ENCODE assay signal across 26 mouse cellular contexts in the genomic region with DNA sequence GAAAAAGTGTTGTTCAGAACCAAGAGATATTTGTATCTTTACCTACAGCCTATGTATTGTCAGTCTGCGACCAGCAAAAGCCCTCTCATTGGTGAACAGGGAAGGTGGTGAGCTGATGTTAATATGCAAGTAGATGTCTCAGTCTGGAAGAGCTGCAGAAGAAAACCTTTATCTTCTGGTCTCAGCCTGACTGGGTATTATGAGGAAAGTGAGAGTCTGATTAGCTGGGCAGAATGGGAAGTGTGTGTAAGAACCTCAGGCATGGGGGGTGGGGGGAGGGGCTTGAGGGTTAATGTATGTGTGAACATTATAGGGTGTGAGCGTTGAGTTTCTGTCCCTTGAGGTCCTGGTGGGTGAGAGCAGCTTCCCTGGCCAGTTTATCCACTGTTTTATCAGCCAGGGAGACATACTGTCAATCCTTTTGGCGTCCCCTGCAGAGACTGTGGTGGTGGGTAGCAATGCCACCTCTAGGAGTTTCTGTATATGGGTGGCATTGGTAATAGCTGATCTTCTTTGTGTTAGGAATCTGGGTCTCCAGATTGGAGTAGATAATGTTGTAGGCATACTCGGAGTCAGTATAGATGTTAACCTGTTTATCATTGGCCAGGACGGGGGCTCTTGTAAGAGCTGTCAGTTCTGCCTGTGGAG. TPM values are rescaled to one million over a fixed set of nuclear protein-coding genes. Genes with fewer than 3 reads are reported as not detected.
DNase-seq lines count a peak whose midpoint lies in the region; ATAC-seq and TF ChIP-seq lines count a peak whose summit lies in the region.
"Had no signal": no experiment of that assay in that cellular context is flagged by ENCODE, and none has a peak within 500 bp of the region (broad histone marks: within the 10 kb centered on the region; RNA-seq: fewer than 3 reads in every experiment).

No protein-coding gene starts in this region.

- intact Hi-C loops in heart, postnatal 10 days (cut with DNase I): loop anchor here (1.0 to 2.0 kb wide), 2 partner anchors 38 to 84 kb away; no protein-coding TSS in a partner anchor

- no peaks in the 10 kb centered on the region for H3K27me3 ChIP-seq in liver, embryonic 13.5 days
- H3K27me3 ChIP-seq in forebrain, postnatal 0 days (ENCODE audit: insufficient read depth, low read length): no peaks in the 10 kb centered on the region
- H3K27me3 ChIP-seq: forebrain, embryonic 15.5 days; heart, embryonic 15.5 days; hindbrain, embryonic 12.5 days; limb, embryonic 12.5 days; midbrain, embryonic 13.5 days; neural tube, embryonic 12.5 days had no signal

- H3K9me3 ChIP-seq in liver, embryonic 13.5 days (replicated peaks): no peaks in the 10 kb centered on the region
- H3K9me3 ChIP-seq in forebrain, postnatal 0 days (ENCODE audit: low read length): no peaks in the 10 kb centered on the region
- H3K9me3 ChIP-seq: forebrain, embryonic 15.5 days; heart, embryonic 15.5 days; hindbrain, embryonic 12.5 days; limb, embryonic 12.5 days; midbrain, embryonic 13.5 days; neural tube, embryonic 12.5 days had no signal

- peak overlapping the region; percentile 50 for H3K9ac ChIP-seq in liver, embryonic 13.5 days
- H3K9ac ChIP-seq in forebrain, postnatal 0 days: no peak overlapping the region
- H3K9ac ChIP-seq: forebrain, embryonic 15.5 days; heart, embryonic 15.5 days; hindbrain, embryonic 12.5 days; limb, embryonic 12.5 days; lung, embryonic 14.5 days; midbrain, embryonic 13.5 days; neural tube, embryonic 12.5 days had no signal

- peak overlapping the region; percentile 86 for H3K27ac ChIP-seq in liver, embryonic 13.5 days
- H3K27ac ChIP-seq in forebrain, postnatal 0 days (ENCODE audit: low read depth, low read length): no peak overlapping the region
- H3K27ac ChIP-seq: forebrain, embryonic 15.5 days; heart, embryonic 15.5 days; hindbrain, embryonic 12.5 days; layer of hippocampus, adult 2 months; limb, embryonic 12.5 days; midbrain, embryonic 13.5 days; neural tube, embryonic 12.5 days had no signal

- WGBS in liver, embryonic 13.5 days (ENCODE audit: insufficient replicate concordance): 26% methylated on average over 5 of the region's 5 CpGs
- WGBS in forebrain, postnatal 0 days: 94% methylated on average over 5 of the region's 5 CpGs

- H3K4me3 ChIP-seq in liver, embryonic 13.5 days (replicated peaks): peak overlapping the region; percentile 25; the same call in 1 of the 2 replicates
- no peak overlapping the region for H3K4me3 ChIP-seq in forebrain, postnatal 0 days (ENCODE audit: low read depth, low read length)
- H3K4me3 ChIP-seq: forebrain, embryonic 15.5 days; heart, embryonic 15.5 days; hindbrain, embryonic 12.5 days; layer of hippocampus, adult 2 months; limb, embryonic 12.5 days; midbrain, embryonic 13.5 days; neural tube, embryonic 12.5 days had no signal

- H3K36me3 ChIP-seq in liver, embryonic 13.5 days: no peaks in the 10 kb centered on the region
- no peaks in the 10 kb centered on the region for H3K36me3 ChIP-seq in forebrain, postnatal 0 days (ENCODE audit: insufficient read depth)
- H3K36me3 ChIP-seq: forebrain, embryonic 15.5 days; heart, embryonic 15.5 days; hindbrain, embryonic 12.5 days; limb, embryonic 12.5 days; midbrain, embryonic 13.5 days; neural tube, embryonic 12.5 days had no signal

- DNase-seq in heart, adult 11 months: peak; percentile 43
- no peak for DNase-seq in heart, postnatal 10 days
- DNase-seq in liver, embryonic 13.5 days: no peak
- no peak for DNase-seq in spleen, adult 18-20 months
- no peak for DNase-seq in forebrain, postnatal 0 days
- DNase-seq in kidney, adult 9 months: no peak
- DNase-seq: adrenal gland, postnatal 36 days; cerebellum, adult 2 months; kidney, adult 2 months; kidney, postnatal 14 days; lung, embryonic 14.5 days; lung, postnatal 4 days; right cerebral cortex, adult 18-20 months; thymus, postnatal 14 days had no signal

- peaks cover 53% of the 10 kb centered on the region for H3K4me1 ChIP-seq in liver, embryonic 13.5 days (replicated peaks)
- H3K4me1 ChIP-seq in forebrain, postnatal 0 days (ENCODE audit: insufficient read depth): no peaks in the 10 kb centered on the region
- H3K4me1 ChIP-seq: forebrain, embryonic 15.5 days; hindbrain, embryonic 12.5 days; limb, embryonic 12.5 days; midbrain, embryonic 13.5 days; neural tube, embryonic 12.5 days had no signal

- no peak for TF ChIP-seq CTCF in forebrain, postnatal 0 days (IDR thresholded peaks at IDR 0.05; ENCODE audit: low read depth)

- peak overlapping the region; percentile 54 for H3K4me2 ChIP-seq in liver, embryonic 13.5 days
- no peak overlapping the region for H3K4me2 ChIP-seq in forebrain, postnatal 0 days (ENCODE audit: low read depth)
- H3K4me2 ChIP-seq: forebrain, embryonic 15.5 days; heart, embryonic 15.5 days; hindbrain, embryonic 12.5 days; limb, embryonic 12.5 days; lung, embryonic 14.5 days; midbrain, embryonic 13.5 days; neural tube, embryonic 12.5 days had no signal

- ATAC-seq in erythroblast, adult 5-6 weeks (replicated peaks; ENCODE audit: low FRiP score, poor library complexity, severe bottlenecking): 0 out of 2 replicates have a peak, but pooled peaks have one; percentile 16
- peak; percentile 77 for ATAC-seq in liver, embryonic 13.5 days (ENCODE audit: low read depth)
- ATAC-seq in megakaryocyte progenitor cell, adult 5-6 weeks (replicated peaks; ENCODE audit: poor library complexity): peak; percentile 75
- ATAC-seq in forebrain, postnatal 0 days: no peak
- ATAC-seq: CD4-positive, CD25-positive, alpha-beta regulatory T cell, adult 4 months; forebrain, embryonic 15.5 days; inflammation-experienced regulatory T-cells, adult 6 months; midbrain, embryonic 13.5 days had no signal

RNA-seq across cellular contexts. Expression of a gene that starts 10.4 kb away (rescaled TPM):
- 100 to 1,000 TPM; 274 to 314 TPM for total RNA-seq in heart, postnatal 10 days (2021)
- 48.0 and 94.9 TPM in 2 replicates for total RNA-seq in erythroblast, adult 5-6 weeks (2015; ENCODE audit: low replicate concordance)
- total RNA-seq in erythroblast, adult 5-6 weeks (2017; ENCODE audit: low replicate concordance): 229 and 257 TPM in 2 replicates
- polyA plus RNA-seq in liver, embryonic 13.5 days (2015; fragmentation: Nextera tagmentation; extraction: Ambion mirVana): 44.7 and 45.8 TPM in 2 replicates
- total RNA-seq in megakaryocyte progenitor cell, adult 5-6 weeks (2015): 2.2 and 2.8 TPM in 2 replicates
- total RNA-seq in megakaryocyte progenitor cell, adult 5-6 weeks (2017): 4.8 and 10.0 TPM in 2 replicates
- total RNA-seq in forebrain, postnatal 0 days (2014; rRNA removed): 0.15 and 0.67 TPM in 2 replicates
- polyA plus RNA-seq in forebrain, postnatal 0 days (2015; fragmentation: Nextera tagmentation; extraction: Ambion mirVana): 0.21 and 0.29 TPM in 2 replicates
- polyA plus RNA-seq: CD4-positive, CD25-positive, alpha-beta regulatory T cell, adult 4 months; inflammation-experienced regulatory T-cells, adult 6 months; small intestine, adult 2 months had no signal

RNA-seq across cellular contexts. Expression of a gene that starts 36.1 kb away (rescaled TPM):
- 10 to 100 TPM; 17.9 to 21.6 TPM for total RNA-seq in heart, postnatal 10 days (2021)
- total RNA-seq in erythroblast, adult 5-6 weeks (2015; ENCODE audit: low replicate concordance): 9.4 and 22.5 TPM in 2 replicates
- total RNA-seq in erythroblast, adult 5-6 weeks (2017; ENCODE audit: low replicate concordance): 8.3 and 15.9 TPM in 2 replicates
- 21.4 and 26.1 TPM in 2 replicates for polyA plus RNA-seq in liver, embryonic 13.5 days (2015; fragmentation: Nextera tagmentation; extraction: Ambion mirVana)
- 33.6 and 42.2 TPM in 2 replicates for total RNA-seq in megakaryocyte progenitor cell, adult 5-6 weeks (2015)
- total RNA-seq in megakaryocyte progenitor cell, adult 5-6 weeks (2017): 58.3 and 61.4 TPM in 2 replicates
- total RNA-seq in forebrain, postnatal 0 days (2014; rRNA removed): 40.1 and 48.2 TPM in 2 replicates
- 75.7 and 90.3 TPM in 2 replicates for polyA plus RNA-seq in forebrain, postnatal 0 days (2015; fragmentation: Nextera tagmentation; extraction: Ambion mirVana)

Comparison
In these comparisons a context has a peak if more than half of its experiments do, and no peak if none do; other contexts are left out.
1. RNA of a gene that starts 10.4 kb away (total RNA-seq): 274 to 314 TPM in heart, postnatal 10 days and 48.0 to 257 TPM in erythroblast, adult 5-6 weeks; 2.2 to 10.0 TPM in megakaryocyte progenitor cell, adult 5-6 weeks and 0.15 to 0.67 TPM in forebrain, postnatal 0 days; every median in the first group is over 4 times any median in the second.